Mouse (Mus musculus): ENCODE results near the gene Fancc.

Fancc gene

DNA sequence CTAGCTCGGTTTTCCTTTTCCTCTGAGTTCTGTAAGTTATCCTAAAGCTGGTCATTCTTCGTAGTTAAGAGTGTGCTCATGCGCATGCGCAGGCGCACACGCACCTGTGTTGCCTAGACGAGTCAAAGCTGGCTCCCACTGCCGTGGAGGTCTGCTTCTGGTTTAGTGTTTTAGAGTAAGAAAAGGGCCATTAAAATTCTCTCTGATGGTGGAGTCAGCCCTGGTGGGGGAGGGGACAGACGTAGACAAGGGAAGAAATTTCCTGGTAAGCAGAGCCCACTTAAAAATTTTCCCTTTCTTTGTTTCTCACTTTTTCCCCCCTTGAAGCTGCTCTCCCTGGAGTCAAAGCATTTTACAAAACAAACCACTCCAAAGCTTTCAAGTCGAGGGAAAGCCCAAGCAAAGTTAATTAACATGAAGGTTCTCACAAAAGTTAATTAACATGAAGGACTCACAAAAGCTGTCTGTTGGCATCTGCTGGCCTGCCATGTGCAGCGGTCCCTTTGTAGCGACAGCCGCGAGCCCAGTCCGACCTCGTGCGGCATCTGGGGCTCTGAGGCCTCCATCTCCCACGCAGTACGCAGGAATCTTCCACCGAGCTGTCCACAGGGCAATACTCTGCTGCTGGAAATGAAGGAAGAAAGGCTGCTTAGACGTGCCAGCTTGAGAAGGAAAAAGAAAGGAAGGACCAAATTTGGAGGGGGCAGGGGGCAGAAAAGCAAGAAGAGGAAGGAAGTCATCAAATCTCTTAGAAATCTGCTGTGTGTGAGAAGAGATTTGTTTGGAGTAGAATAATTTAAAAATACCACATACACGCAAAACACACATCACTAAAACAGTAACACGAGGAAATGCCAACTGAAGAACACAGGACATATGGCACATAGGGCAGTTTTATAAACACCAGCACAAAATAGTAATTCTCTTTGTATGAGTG is at the start of gene Fancc:
Gene Fancc (minus strand): TSS at position 633 of the 937 bp plus-strand sequence.
- DNase-seq (ENCODE audit: low spot score), result no peak

DNA sequence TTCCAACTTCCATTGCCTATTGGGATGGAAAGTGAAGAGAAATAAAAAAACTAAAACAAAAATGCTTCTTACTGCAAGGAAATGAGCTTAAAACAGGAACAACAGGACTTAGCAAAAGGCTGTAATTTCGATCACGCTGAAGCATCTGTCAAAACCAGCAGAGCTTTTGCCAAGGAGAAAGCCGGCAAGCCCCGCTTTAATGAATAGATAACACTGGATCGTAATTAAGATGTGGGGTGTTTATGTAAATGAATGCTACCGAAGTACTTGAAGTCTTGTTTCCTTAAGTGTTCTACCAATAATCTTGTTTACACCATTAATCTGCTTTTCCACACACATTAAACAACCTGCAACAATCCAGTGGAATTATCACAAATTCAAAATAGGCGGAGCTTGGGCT is 48.2 kb upstream of the Fancc start:
- DNase-seq (ENCODE audit: low spot score), result no peak

DNA sequence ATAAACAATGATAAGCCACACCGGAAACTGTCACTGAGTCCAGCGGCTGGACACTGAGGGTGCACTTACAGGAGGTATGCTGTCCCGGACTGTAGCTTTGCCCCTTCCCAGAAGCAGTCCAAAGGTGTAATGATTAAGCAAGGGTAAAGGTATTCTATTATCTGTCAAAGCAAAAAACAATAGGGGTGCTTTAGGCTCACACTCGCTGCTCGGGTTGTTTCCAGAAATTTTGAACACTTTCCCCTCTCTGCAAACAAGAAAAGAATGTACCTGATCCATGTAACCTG is 47.8 kb upstream of the Fancc start:
- no peak for DNase-seq (ENCODE audit: low spot score)

DNA sequence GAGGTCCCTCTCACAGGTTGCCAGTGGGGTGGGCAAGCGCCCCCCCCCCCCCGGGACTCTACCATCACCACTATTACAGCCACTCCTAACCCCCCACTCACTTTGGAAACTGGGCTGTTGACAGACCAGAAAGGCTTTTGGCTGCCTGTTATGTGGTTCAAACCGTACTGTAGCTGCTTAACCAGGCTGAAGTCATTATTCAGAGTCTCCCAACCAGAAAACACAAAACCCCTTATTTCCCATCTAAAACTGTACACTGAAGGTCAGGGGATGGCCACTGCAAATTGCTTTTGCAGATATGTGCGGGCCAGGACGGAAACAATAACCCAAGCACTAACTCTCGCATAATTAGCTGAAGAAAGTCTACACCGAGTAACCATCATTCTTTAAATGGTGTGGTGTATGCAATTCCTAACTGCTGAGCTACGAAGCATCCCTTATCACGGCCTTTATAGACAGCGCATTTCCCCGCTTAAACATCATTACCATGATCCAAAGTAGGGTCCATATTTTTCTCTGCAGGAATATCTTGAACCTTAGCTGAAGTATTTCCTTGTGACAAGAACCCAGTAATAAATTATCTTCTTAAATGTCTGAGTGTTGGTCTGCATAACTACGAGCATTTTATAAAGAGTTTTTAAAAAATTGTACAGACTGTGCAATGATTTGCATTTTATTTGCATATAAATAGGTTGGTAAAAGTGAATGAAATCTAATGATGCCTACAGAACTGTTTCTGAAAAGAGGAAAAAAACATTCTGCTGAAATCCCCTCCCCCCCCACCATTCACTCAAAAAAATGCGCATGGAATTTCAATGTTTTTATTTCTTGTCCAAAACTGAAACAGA is 47.3 kb upstream of the Fancc start:
- no peak for DNase-seq (ENCODE audit: low spot score)

DNA sequence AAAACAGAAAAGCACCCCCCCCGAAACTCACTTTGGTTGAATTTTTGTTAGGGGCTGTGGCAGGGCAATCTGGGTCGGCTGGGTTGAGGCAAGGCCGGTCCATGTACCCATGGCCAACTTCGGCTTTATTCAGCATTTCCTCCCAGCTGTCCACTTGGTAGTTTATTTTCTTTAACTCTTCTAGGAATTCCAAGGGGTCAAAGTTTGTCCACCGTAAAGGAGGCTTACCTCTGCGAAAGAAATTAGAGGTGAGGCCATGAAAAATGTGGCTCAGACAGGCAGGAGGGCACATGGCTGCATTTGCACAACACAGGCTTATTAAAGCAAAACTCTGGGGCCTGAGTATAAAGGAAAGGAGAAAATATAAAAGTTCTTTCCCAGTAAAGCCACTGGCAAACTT is 46.4 kb upstream of the Fancc start:
- no peak for DNase-seq (ENCODE audit: low spot score)

DNA sequence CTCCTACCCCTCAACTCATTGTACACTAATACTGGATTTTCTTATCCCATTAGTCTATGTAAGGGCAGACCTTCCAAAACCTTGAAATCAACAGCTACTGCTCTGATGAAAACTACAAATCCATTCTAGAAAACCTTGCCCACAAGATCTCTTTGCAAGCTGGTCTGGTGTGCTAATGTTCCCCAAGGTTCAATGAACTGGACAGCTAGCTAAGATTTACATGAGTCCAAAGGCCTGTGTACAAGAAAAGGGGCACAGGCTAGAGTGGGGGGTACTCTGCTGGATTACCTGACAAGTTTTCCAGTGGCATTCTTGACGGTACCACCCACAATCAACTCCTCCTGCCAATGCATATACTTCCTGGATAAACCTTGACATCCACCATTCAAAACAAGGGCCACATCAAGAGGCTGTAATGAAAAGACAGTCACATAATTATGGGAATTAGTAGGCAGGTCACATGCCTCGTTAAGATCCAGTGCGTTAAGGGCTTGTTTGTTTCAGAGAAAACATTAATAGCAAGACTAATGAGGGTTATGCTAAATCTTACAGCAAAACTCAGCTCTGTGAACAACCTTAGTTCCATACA is 45.8 kb upstream of the Fancc start:
- no peak for DNase-seq (ENCODE audit: low spot score)

DNA sequence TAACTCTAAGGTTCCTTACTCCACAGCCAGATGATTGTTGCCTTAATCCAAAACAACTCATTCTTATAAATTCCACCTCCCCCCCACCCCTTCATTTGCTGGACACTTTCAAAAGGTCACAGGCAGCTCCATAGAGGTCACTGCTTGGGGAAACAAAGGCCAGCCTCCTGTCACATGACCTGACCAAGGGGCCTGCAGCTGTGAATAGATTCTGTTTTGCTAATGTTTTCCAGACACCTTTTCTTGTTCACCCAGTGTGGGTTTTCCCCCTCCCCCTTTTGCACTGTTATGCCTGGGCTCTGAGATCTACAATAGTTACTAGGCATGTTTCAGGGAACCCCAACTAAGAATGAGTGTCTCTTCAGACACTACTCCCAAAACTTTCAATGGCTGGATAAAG is 44.4 kb upstream of the Fancc start:
- no peak for DNase-seq (ENCODE audit: low spot score)

DNA sequence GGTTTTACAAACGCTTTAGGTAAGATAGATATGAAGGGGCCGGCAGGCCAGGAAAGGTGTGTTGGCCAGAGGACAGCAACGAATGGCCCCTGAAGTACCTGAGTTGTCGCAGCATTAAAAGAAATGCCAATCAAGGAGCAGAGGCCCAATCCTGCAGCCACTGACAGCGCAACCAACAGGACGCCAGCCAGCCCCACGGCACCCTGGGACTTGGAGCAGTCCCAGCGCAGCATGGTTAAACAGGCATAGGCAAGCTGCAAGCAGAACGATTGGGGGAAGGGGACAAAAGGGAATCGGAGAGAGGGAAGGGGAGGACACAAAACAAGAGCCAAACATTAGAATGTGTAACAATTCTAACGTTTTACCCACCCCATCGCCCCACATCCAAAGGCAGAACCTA is 43.5 kb upstream of the Fancc start:
- DNase-seq (ENCODE audit: low spot score), result no peak

DNA sequence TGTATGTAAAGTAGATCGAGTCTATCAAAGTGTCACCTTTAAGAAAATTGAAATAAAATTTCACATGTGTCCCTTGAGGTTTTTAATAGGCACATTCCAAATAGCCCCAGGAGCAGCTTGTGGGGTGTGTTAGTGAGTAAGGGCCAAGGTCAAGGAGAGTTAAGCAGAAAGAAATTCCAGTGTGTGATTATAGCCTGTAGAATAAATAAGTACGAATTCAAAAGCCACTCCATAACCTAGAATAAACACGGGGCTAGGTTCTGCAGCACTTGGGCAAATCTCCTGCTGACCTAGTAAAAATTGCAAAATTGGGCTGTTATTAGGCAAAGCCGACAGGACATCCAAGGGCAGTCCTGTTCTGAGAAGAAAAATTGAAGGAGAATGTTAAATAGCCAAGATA is 37.9 kb upstream of the Fancc start:
- DNase-seq (ENCODE audit: low spot score), result no peak

DNA sequence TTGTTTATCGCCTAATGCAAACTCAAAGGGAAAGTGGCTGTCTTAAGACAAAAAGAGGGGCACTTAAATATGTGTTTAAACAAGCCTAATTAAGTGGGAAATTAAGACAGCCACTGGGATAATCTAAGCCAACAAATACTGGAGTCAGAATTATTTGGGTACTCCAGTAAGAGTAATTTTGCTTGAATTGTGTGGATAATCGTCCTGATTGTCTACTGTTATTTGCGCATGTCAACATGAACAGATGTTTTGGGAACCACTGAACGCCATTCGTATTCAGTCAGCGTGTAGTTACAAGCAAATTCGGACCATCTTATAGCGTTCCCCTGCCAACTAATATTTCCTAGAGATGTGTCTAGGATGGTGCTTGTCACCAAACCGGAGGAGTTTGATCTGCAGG is 33.8 kb upstream of the Fancc start:
- no peak for DNase-seq (ENCODE audit: low spot score)

DNA sequence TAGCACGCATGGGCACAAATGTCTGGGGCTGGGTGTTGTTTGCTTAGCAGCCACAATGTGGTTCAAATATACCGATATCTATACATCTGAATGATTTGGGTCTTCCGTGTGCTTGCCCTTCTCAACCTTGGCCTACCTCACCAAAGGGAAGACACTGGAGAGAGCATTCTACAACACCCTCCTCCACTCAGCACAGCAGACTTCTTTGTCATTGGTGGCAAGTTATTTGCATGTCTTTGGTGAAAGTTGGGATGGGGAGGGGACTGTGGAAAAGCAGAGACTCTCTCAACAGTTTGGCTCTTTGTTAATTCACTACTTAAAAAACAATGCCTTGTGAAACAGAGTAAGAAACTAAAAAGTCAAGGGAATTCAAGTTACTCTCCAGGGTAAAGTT is 33.3 kb upstream of the Fancc start:
- DNase-seq (ENCODE audit: low spot score), result no peak

DNA sequence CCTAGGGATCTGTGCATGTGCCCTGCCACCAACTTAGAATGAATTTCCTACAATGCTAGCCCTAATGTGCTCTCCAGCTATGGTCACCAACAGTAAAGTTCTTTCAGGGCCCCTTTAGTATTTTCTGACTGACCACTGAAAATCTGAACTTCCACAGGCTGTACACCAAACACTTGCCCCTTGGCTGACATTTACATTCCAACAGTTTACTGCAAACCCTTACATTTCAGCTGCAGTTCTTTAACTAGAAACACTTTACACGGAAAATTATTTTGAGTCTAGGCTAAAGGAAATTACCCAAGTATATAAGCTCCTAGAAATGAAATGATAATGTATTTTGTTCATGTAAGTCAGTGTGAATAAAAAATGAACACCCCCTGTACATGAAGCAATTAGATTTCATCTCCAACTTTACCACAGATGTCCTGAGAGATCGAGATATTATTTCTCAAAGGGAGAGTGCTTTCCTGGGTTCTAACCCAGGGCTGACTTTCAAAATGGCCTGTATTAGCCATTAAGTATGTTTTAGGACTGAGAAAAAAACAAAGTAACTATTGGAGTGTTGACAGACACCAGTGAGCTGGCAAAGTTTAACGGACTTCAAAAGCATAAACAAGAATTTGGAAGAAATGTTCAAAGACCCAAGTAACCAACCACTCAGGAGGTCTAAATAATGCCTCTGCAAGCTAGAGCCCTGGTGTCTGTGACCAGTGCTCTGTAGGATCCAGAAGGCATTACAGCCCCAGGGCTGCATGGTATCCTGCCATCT is 32.7 kb upstream of the Fancc start:
- no peak for DNase-seq (ENCODE audit: low spot score)

DNA sequence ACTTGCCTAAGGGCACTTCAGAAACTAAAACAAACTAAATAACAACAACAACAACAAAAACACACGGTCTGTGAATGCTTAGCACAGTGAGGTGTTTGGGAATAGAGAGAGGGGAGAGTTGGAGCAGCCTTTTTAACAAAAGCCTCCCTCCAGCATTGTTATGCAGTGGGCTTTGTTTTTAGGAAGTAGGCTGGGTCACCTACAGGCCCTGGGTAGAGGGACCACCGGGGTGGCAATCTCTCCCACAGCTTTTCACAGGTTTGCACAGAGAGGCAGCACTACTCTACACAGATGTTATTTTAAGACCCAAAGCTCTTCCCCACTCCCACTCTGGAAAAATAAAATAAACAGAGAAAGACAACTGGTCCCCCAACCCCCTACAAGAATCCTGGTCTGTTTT is 31.8 kb upstream of the Fancc start:
- no peak for DNase-seq (ENCODE audit: low spot score)

DNA sequence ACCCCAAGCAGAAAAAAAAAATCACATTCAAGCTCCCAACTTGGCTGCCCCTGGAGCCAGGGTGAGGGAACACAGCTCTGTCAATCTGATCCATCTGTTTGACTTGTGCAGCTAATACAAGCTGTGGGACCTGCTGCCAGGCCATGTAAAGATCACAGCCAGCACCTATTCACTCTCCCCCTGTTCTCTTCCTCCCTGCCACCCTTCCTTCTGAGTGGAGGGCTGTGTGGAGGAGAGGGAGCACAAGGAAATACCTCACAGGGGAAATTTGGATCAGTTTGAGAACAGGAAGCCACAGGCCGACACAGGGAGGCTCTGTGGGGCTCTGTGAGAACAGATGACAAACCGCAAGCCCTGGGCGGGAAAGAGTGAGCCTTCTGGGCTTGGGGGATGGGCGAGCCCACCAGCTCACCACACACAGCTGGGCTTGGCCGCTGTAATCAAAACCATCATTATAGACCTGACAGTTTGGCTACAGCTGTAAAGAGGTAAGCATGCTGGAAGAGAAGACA is 31.1 kb upstream of the Fancc start:
- no peak for DNase-seq (ENCODE audit: low spot score)

DNA sequence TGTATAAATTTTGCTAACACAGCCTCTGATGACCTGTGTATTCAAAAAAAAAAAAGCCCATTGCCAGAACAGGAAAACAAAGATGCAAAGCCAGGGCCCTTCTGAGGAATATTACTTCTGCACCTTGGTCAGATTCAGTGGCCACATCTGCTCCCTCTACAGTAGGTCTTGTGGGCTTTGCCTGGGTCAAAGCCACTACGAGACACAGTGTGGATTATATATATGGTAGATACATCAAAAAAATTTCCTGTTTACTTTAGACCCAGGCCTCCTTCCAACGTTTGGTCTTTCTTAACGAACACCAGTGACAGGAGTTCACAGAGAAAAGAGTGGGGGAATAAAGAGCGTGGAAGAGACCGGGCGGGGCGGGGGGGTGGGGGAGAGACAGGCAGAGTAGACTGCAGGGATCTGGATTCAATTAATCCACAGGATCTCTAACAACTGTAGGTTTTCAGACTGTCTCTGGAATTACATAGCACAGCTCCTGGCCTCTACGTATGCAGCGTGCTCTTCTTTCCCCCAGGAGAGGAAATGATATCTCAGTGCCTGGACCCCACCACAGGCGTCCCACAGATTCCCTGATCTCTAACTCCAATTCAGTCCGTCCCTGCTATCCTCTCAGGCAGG is 28.6 kb upstream of the Fancc start:
- DNase-seq (ENCODE audit: low spot score), result no peak

DNA sequence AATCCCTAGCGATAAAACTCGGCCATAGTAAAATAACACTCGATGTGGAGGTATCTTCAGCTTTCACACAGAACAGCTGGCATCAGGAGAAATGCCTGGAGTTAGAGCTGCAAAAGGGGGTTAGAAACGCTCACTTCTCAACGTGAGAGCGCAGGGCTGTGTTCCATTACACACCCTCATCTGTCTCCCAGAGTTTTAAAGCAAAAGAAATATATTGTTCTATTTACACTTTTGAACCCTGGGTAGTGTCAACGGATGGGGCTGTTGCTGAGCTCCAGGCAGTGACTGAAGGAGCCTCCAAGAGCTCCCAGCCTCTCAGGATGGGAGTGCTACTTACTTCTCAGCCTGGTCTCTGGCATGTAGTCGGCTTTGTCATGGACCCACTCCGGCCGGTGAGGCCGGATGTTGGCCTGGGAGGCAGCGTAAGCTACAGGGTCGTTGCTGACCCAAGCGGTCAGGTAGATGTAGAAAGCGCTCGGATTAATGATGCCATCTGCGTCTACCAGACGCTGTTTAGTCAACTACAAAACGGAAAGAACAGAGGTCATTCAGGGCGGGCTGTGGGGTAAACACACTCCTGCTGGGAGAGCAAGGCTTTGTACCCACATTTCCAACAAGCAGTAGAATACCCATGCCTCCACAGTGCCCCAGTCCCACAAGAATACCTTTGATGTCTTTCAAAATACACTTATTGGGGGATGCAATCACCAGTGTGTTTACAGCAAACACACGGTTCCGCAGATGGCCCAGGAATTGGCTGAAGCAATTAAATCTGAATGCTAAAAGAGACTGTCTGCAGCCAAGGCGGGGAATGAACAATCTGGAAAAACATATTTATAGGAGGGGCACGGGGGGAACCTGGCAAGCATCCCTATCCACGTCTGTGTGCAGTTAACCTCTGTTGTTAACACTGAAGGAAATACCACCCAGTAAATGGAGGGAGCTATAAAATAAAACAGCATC is 27.8 kb upstream of the Fancc start:
- no peak for DNase-seq (ENCODE audit: low spot score)

DNA sequence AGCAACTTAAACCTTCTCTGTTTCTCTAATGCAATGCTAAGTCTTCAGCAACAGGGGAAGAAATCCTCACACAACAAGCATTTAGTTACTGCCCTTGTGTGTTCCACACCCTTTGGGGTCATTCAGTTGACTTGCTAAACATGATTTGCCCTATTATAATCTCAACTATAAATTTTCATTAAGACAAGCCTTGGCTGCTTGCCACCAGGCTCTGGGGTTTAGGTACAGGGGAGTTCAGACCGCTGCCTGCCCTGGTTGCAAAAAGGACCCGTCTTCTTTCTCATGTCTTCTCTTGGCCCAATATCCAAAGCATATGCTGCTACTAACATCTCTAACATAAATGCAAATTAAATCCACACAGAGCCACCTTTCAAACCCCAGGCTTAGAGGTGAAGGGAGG is 27.0 kb upstream of the Fancc start:
- DNase-seq (ENCODE audit: low spot score), result no peak

DNA sequence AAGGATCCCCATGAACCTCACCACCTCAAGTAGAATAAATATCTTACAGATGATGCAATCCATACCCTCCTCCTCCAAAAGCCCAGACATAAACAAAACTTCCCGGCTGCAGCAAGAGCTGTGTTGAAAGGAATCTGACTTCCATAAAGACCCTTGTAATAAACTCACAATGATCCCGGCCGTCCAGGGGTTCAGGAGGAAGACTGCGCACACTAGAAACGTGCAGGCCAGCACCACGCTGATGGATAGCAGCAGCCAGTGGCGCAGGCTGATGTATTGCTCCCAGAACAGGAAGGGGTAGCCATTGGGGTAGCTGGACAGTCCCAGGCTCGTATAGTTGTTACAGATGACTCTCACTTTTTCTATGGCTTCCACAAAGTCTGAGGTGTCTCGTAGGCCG is 25.8 kb upstream of the Fancc start:
- DNase-seq (ENCODE audit: low spot score), result no peak

DNA sequence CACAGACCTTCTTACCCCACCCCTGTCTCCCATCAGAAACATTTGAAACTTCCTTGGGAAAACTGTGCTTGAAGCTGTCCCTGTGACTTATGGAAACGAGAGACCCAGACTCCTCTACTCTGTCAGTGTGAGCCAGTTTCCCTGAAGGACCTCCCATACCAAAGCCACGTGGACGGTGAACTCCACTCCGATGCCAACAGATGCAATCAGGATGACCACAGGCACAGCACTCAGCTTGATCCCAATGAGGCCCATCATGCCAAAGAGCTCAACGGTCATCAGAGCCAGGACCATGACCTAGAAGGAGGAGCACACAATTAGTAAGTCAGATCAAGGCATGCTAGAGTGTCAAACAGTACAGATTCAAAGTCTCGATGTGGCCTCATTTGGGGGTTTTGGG is 23.0 kb upstream of the Fancc start:
- DNase-seq (ENCODE audit: low spot score), result no peak

DNA sequence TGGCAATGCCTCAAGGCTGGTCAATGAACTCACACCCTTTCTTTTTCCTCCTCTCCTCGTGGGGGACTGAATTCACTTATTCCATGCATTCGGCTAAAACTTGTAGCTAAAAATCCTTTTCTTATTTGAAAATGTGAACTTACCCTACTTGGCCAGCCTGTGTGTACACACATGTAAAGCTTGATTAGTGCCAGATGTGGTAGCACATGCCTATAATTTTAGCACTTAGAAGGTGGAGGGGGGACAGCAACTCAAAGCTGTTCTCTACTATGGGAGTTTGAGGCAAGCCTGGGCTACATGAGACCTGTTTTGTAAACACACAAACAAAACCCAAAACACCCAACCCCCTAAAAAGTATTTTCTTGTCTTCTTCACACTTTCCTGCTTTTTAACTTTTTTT is 19.5 kb upstream of the Fancc start:
- no peak for DNase-seq (ENCODE audit: low spot score)
